Mouse (Mus musculus): ENCODE measurements around the gene C4b. TPM values are rescaled to one million over a fixed set of nuclear protein-coding genes. Genes with fewer than 3 reads are reported as not detected.
"Not testable (repeated sequence)": the region's sequence is repeated elsewhere in the genome, so short reads cannot be mapped to it uniquely, and the experiment has no call there.

C4b gene
- total RNA-seq (2014; rRNA removed; ENCODE audit: low replicate concordance) (0.80 and 0.85 TPM in 2 replicates), polyA plus RNA-seq (2015; fragmentation: Nextera tagmentation; extraction: Ambion mirVana) (0.88 and 0.93 TPM in 2 replicates)

DNA sequence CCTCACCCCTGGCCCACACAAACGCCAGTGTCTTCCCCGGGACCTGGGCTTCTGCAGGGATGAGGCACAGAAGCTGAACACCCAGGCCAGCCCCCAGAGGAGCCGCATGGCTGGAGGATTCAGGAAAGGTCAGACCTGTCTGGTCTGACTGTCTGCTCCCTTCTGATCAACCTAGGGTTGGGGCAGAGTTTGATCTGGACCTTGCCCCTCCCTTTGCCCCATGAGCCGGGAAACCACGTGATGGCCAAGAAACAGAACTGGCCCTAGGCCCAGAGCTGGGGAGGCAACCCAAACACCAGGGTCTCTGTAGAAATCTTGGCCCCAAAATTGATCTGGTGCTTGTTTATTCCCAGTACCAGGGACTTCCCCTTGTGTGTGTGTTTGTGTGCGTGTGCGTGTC, at the start of gene C4b:
Gene C4b, minus strand, starts transcription at position 164 of the 400 bp plus-strand sequence.
- Histone ChIP-seq H3K4me1 (ENCODE audit: control insufficient read depth, insufficient read depth) (no peaks in the 10 kb centered on the region), H3K9ac (replicated peaks; ENCODE audit: low read depth, low read length) (no peak within 1 kb of the TSS), H3K27ac (ENCODE audit: low read depth) (no peak within 1 kb of the TSS), H3K27me3 (ENCODE audit: control insufficient read depth, insufficient read depth, low read length) (no peaks in the 10 kb centered on the region), H3K4me3 (ENCODE audit: low read depth, low read length) (no peak within 1 kb of the TSS), H3K4me2 (ENCODE audit: low read depth, low read length) (no peak within 1 kb of the TSS), H3K36me3 (replicated peaks; ENCODE audit: control insufficient read depth, insufficient read depth, low read length) (no peaks in the 10 kb centered on the region), H3K9me3 (replicated peaks; ENCODE audit: control insufficient read depth, low read length) (0 out of 2 replicates have a peak, but pooled peaks cover 4% of the 10 kb centered on the region)
- no peak for DNase-seq (ENCODE audit: low spot score)
- ATAC-seq (ENCODE audit: insufficient read depth, low read depth) = no peak
- WGBS = 72% methylated on average over 7 of the region's 7 CpGs
- TF ChIP-seq EP300 (IDR thresholded peaks at IDR 0.05; ENCODE audit: low read depth) (no peak), CTCF (IDR thresholded peaks at IDR 0.05; ENCODE audit: low read depth) (no peak)

GRCm38 (mm10) chr17:34777680-34778325, 34.1 kb upstream of the C4b start:
- H3K4me2 ChIP-seq (ENCODE audit: low read depth, low read length) = no peak overlapping the region
- no peak overlapping the region for H3K9ac ChIP-seq (replicated peaks; ENCODE audit: low read depth, low read length)
- 0 out of 2 replicates have a peak, but pooled peaks cover 4% of the 10 kb centered on the region for H3K9me3 ChIP-seq (replicated peaks; ENCODE audit: control insufficient read depth, low read length)
- no peak overlapping the region for H3K27ac ChIP-seq (ENCODE audit: low read depth)
- no peaks in the 10 kb centered on the region for H3K36me3 ChIP-seq (replicated peaks; ENCODE audit: control insufficient read depth, insufficient read depth, low read length)
- TF ChIP-seq CTCF (IDR thresholded peaks at IDR 0.05; ENCODE audit: low read depth) (no peak), EP300 (IDR thresholded peaks at IDR 0.05; ENCODE audit: low read depth) (no peak)
- no peaks in the 10 kb centered on the region for H3K27me3 ChIP-seq (ENCODE audit: control insufficient read depth, insufficient read depth, low read length)
- no peak for ATAC-seq (ENCODE audit: insufficient read depth, low read depth)
- H3K4me1 ChIP-seq (ENCODE audit: control insufficient read depth, insufficient read depth) = no peaks in the 10 kb centered on the region
- no peak overlapping the region for H3K4me3 ChIP-seq (ENCODE audit: low read depth, low read length)
- 60% methylated on average over 9 of the region's 9 CpGs for WGBS
- no peak for DNase-seq (ENCODE audit: low spot score)

- Histone ChIP-seq H3K36me3 (replicated peaks; ENCODE audit: control insufficient read depth, insufficient read depth, low read length) (no peaks in the 10 kb centered on the region), H3K4me1 (ENCODE audit: control insufficient read depth, insufficient read depth) (no peaks in the 10 kb centered on the region), H3K9ac (replicated peaks; ENCODE audit: low read depth, low read length) (no peak overlapping the region), H3K9me3 (replicated peaks; ENCODE audit: control insufficient read depth, low read length) (no peaks in the 10 kb centered on the region), H3K27ac (ENCODE audit: low read depth) (no peak overlapping the region), H3K27me3 (ENCODE audit: control insufficient read depth, insufficient read depth, low read length) (no peaks in the 10 kb centered on the region), H3K4me3 (ENCODE audit: low read depth, low read length) (no peak overlapping the region), H3K4me2 (ENCODE audit: low read depth, low read length) (no peak overlapping the region)
- DNase-seq (ENCODE audit: low spot score) = no peak
- 48% methylated on average over 3 of the region's 3 CpGs for WGBS
- TF ChIP-seq CTCF (IDR thresholded peaks at IDR 0.05; ENCODE audit: low read depth) = no peak
- TF ChIP-seq EP300 (IDR thresholded peaks at IDR 0.05; ENCODE audit: low read depth) = no peak
- ATAC-seq (ENCODE audit: insufficient read depth, low read depth) = no peak
Measured at GRCm38 (mm10) chr17:34761471-34761870, 17.8 kb upstream of the C4b start.

GRCm38 (mm10) chr17:34746531-34746930, 2.8 kb upstream of the C4b start:
- Histone ChIP-seq H3K36me3 (replicated peaks; ENCODE audit: control insufficient read depth, insufficient read depth, low read length) (no peaks in the 10 kb centered on the region), H3K4me2 (ENCODE audit: low read depth, low read length) (no peak overlapping the region), H3K27ac (ENCODE audit: low read depth) (no peak overlapping the region), H3K9me3 (replicated peaks; ENCODE audit: control insufficient read depth, low read length) (0 out of 2 replicates have a peak, but pooled peaks cover 10% of the 10 kb centered on the region), H3K4me1 (ENCODE audit: control insufficient read depth, insufficient read depth) (no peaks in the 10 kb centered on the region), H3K4me3 (ENCODE audit: low read depth, low read length) (no peak overlapping the region), H3K9ac (replicated peaks; ENCODE audit: low read depth, low read length) (no peak overlapping the region), H3K27me3 (ENCODE audit: control insufficient read depth, insufficient read depth, low read length) (no peaks in the 10 kb centered on the region)
- ATAC-seq (ENCODE audit: insufficient read depth, low read depth) (no peak), DNase-seq (ENCODE audit: low spot score) (no peak)
- WGBS = 62% methylated on average over 5 of the region's 5 CpGs
- TF ChIP-seq CTCF (IDR thresholded peaks at IDR 0.05; ENCODE audit: low read depth) (no peak), EP300 (IDR thresholded peaks at IDR 0.05; ENCODE audit: low read depth) (no peak)

DNA sequence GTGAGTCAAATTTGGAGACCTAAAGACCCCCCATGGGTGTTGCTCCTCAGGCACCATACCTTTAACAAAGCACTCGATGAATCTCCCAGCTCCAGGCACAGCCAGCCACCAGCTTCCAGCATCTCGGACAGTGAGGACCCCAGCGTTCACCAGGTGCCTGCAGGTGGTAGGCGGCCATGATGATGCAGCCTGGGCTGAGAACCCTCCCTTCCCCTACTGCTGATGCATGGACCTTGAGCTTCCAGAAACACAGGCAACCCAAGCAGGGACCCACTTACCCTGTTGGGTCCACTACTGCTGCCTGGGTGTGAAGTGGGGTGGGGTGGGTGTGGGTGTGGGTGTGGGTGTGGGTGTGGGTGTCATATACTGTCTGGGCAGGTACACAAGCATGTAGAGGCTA, 1.5 kb upstream of the C4b start:
- ATAC-seq (ENCODE audit: insufficient read depth, low read depth); DNase-seq (ENCODE audit: low spot score); H3K36me3 ChIP-seq (replicated peaks; ENCODE audit: control insufficient read depth, insufficient read depth, low read length); H3K9ac ChIP-seq (replicated peaks; ENCODE audit: low read depth, low read length); H3K4me3 ChIP-seq (ENCODE audit: low read depth, low read length); H3K4me2 ChIP-seq (ENCODE audit: low read depth, low read length); H3K27ac ChIP-seq (ENCODE audit: low read depth); H3K4me1 ChIP-seq (ENCODE audit: control insufficient read depth, insufficient read depth); H3K27me3 ChIP-seq (ENCODE audit: control insufficient read depth, insufficient read depth, low read length): not testable (repeated sequence)
- 84% methylated on average over 4 of the region's 4 CpGs for WGBS
- 0 out of 2 replicates have a peak, but pooled peaks cover 10% of the 10 kb centered on the region for H3K9me3 ChIP-seq (replicated peaks; ENCODE audit: control insufficient read depth, low read length)

- not testable (repeated sequence) for H3K9me3 ChIP-seq (replicated peaks; ENCODE audit: control insufficient read depth, low read length); H3K4me2 ChIP-seq (ENCODE audit: low read depth, low read length); DNase-seq (ENCODE audit: low spot score); H3K4me1 ChIP-seq (ENCODE audit: control insufficient read depth, insufficient read depth); H3K36me3 ChIP-seq (replicated peaks; ENCODE audit: control insufficient read depth, insufficient read depth, low read length); H3K27me3 ChIP-seq (ENCODE audit: control insufficient read depth, insufficient read depth, low read length); ATAC-seq (ENCODE audit: insufficient read depth, low read depth); H3K9ac ChIP-seq (replicated peaks; ENCODE audit: low read depth, low read length); H3K4me3 ChIP-seq (ENCODE audit: low read depth, low read length); H3K27ac ChIP-seq (ENCODE audit: low read depth)
- 77% methylated on average over 5 of the region's 6 CpGs for WGBS
Measured at GRCm38 (mm10) chr17:34744611-34745010, 929 bp upstream of the C4b start.
